Mouse (Mus musculus): ENCODE data around the gene Spink4.
"Not testable (repeated sequence)": the region's sequence is repeated elsewhere in the genome, so short reads cannot be mapped to it uniquely, and the experiment has no call there.

Spink4 gene

DNA sequence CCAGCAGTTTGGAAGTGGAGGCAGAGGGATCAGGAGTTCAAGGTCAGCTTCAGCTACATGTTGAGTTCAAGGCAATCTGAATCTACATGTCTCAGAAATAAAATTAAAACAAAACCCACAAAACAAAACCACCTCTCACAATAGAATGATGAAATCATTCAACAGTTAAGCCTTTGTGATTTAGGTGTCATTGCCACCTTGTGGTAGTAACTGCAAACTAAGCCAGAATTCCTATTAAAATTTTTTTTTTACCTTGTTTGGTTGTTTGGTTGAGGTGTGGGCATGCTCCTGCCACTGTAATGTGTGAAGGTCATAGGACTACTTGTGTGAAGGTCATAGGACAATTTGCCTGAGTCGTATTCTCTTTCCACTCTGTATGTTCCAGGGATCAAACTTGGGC is 13.6 kb upstream of the Spink4 start:
- no peak for DNase-seq

DNA sequence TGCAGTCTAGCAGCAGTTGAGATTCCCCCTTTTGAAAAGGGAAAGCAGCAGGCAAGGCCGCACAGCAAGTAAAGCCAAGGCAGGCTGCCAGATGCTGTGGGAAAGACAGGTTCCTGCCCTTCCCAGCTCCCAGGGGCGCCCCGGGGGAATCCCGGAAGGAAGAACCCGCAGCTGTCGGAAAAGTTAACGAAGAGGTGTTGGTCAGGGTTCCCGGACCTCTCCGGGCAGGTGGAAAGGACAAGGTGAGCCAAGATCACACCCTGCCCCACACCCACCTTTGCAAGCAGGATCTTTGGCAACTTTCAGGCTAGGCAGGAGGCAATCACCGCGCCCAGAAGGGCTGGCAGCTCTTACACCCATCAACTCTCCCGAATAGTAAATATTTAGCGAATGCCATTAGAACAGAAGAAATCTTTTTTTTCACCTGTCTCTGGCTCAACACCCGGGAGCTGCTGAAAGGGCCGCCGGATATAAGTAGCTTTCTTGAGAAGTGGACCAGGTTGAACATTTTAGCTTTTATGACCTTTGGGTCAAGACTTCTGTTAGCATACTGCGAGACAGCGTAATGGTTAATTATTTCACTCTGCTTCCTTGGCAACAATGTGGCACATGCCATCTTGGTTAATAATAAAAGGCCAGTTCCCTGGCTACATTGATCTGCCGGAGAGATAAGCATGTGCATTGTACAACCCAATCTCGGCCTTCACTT is 11.4 kb upstream of the Spink4 start:
- DNase-seq: no peak

- no peak for DNase-seq
Measured at GRCm38 (mm10) chr4:40914287-40914867, 5.5 kb upstream of the Spink4 start.

- no peak for DNase-seq
Measured at GRCm38 (mm10) chr4:40915947-40916346, 3.9 kb upstream of the Spink4 start.

GRCm38 (mm10) chr4:40916592-40917155 is 3.2 kb upstream of the Spink4 start:
- no peak for DNase-seq

GRCm38 (mm10) chr4:40920576-40920975 is 724 bp downstream of the Spink4 start:
- no peak for DNase-seq

- no peak for DNase-seq
Measured at GRCm38 (mm10) chr4:40921288-40921687, 1.4 kb downstream of the Spink4 start.

GRCm38 (mm10) chr4:40923087-40923651 is 3.3 kb downstream of the Spink4 start:
- no peak for DNase-seq

- DNase-seq: no peak
Measured at GRCm38 (mm10) chr4:40925568-40925967, 5.7 kb downstream of the Spink4 start.

DNA sequence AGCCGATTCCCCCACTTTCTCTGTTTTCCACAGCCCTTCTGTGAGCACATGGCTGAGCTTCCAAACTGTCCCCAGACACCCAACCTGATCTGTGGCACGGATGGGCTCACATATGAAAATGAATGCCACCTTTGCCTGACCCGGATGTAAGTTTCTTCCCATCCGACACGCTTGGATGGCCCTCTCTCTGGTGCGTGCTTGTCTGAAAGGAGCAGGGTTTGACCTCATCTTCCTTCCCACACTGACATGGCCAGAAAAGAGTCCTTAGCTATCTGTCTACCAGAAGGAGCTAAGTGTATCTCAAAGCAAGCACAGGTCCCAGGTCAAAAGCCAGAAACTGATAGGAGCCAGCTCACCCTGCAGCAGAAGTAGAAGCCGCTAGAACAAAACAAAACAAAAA is 9.2 kb downstream of the Spink4 start:
- no peak for DNase-seq

- DNase-seq: no peak
Measured at GRCm38 (mm10) chr4:40933694-40934093, 13.8 kb downstream of the Spink4 start.

DNA sequence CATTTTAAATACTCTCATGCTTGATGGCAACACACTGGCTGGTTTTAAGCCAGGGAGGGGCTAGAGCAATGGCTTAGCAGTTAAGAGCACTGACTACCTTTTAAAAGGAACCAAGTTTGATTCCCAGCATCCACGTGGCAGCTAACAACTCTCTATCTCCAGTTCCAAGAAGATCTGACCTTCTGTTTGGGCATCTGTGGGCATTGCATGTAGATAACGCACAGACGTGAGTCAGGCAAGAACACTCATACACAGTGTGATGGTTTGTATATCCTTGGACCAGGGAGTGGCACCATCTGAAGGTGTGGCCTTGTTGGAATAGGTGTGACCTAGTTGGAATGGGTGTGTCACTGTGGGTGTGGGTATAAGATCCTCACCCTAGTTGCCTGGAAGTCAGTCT is 14.5 kb downstream of the Spink4 start:
- not testable (repeated sequence) for DNase-seq

- peak; percentile 45 for DNase-seq
Measured at GRCm38 (mm10) chr4:40936175-40936839, 16.5 kb downstream of the Spink4 start.

- DNase-seq: no peak
Measured at GRCm38 (mm10) chr4:40938793-40939192, 18.9 kb downstream of the Spink4 start.

GRCm38 (mm10) chr4:40943651-40944050 is 23.8 kb downstream of the Spink4 start:
- no peak for DNase-seq

GRCm38 (mm10) chr4:40946516-40947121 is 26.8 kb downstream of the Spink4 start:
- DNase-seq: no peak

DNA sequence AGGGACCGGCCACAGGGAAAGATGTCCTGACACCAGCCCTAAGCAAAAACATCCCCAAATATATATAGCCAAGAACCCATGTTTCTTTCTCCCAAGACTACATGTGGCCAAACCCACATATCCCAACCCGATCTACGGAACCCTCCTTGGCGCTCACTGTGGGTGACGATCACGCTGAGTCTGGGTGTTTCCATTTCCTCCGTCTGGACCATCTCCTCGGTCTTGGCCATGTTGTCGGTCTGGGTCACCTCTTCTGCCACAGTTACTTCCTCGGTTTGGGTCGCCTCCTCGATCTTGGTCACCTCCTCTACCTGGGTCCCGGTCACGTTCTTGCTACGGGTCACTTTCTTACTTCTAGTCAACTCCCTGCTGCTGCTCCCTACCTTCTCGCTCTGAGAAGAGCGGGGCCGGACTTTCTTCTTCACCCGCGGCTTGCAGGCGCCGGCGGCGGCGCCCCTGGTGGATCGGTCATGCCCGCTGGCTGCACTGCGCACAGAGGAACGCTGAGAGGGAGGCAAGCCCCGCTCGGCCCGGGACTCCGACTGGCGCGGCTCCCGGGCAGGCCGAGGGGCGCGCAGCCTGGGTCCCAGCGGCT is 27.8 kb downstream of the Spink4 start:
- DNase-seq: peak; percentile 19

DNA sequence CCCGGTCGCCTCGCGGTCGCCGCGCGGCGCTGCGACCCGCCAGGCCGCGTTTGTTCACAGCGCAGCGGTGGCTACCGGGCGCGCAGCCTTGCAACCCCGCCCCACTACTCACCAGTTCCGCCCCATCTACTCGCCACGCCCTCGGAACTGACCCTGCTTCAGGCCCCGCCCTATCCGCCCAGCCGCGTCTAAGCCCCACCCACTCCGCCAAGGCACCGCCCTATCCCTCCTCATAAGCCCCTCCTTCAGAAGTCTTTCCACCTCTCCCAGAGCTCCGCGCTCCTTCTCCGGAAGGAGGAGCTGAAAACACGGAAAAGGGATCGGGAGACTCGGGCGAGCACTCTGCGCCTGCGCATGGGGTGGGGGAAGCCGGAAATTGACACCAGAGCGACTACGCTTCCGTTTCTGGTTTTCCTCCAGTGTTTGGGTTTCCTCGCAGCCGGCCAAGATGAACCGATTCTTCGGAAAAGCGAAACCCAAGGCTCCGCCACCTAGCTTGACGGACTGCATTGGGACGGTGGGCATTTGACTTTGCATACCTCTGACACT is 28.4 kb downstream of the Spink4 start, which contains the start of the genes Bag1 and Chmp5:
Gene Bag1, minus strand, starts transcription at position 135 of the 549 bp plus-strand sequence.
Gene Chmp5, plus strand, starts transcription at position 248 of the 549 bp plus-strand sequence.
- peak; percentile 97 for DNase-seq

- peak; percentile 18 for DNase-seq
Measured at GRCm38 (mm10) chr4:40953521-40953920, 33.7 kb downstream of the Spink4 start.

- DNase-seq: no peak
Measured at GRCm38 (mm10) chr4:40955942-40956341, 36.1 kb downstream of the Spink4 start.

DNA sequence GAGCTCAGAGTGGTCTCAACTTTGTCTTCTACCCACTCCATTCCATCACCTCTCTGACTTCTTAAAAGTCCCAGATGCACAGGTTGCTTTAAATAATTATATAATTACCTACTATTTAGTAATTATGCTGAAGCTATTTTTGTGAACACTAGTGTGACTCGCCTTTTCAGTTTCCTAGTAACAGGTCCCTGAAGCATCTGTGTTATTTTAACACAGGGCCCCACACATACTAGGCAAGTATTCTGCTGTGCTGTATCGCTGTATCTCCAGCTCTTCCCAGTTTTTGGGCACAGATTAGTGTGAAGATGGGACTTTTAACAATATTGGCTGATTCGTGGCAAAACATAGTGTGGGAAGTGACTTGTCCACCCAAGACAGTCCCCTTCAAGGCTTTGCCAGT is 43.7 kb downstream of the Spink4 start:
- DNase-seq: no peak

DNA sequence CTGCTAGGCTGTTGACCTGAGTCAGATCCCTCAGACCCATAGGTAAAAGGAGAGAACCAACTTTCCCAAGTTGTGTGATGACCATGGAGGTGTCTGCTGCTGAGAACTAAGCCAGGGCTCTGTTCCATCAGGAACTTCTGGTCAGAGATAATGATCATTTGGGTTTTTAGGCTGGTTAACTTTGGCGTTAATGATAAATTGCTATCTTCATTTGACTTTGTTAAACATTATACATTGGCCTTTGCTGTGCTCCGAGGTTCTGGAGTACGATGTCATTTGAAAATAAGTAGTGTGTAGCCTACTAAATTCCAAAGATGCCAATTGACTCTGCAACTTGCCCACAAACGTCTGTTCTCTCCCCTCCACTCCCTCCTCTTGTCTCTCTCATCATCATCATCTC is 49.3 kb downstream of the Spink4 start:
- no peak for DNase-seq
